Mouse (Mus musculus): ENCODE results near the gene Hivep3.

Gene Hivep3

DNA sequence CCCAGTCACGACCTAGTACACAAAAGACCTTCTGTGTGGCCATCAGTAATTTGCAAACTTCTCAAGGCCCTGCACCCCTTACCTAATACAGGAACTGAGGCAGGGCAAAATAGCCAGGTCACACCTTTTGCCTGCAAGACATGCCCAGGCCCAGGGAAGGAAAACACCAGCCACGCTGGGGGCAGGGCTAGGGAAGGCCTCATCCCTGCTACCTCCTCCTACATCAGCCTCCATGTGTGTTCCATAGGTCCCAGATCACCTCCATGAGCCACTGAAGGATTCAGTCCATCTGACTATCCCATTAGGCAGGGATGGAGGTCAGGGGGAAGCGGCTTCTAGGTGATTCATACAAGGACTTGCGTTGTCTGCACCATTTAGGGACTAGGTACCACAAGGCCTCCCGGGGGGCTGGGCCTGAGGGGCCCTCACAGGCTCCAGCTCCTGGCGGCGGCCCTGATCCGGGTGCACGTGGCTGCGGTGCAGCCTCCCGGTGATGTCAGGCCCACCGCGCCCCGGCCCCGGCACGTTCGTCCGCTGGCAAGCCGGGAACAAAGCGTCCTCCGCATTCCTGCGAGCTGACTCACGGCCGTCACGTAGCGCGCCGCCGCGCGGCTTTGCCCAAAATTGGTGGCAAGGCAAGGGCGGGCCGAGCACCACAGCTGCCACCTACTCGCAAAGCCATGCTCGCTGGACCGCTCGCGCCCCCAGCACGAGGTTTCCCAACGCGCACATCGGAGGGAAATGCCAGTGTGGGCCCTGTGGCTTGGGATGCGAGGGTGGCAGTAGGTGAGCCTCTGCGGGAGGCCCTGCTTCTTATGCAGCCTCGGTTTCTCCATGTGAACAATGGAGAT, 414.9 kb downstream of the Hivep3 start:
- DNase-seq (ENCODE audit: low spot score in 2 of 2): peak; percentile 65 to 66

- DNase-seq (ENCODE audit: low spot score in 2 of 2): no peak
Measured at GRCm38 (mm10) chr4:120149142-120149524, 415.5 kb downstream of the Hivep3 start.

GRCm38 (mm10) chr4:120150345-120150920, 416.8 kb downstream of the Hivep3 start:
- DNase-seq (ENCODE audit: low spot score in 2 of 2): no peak

DNA sequence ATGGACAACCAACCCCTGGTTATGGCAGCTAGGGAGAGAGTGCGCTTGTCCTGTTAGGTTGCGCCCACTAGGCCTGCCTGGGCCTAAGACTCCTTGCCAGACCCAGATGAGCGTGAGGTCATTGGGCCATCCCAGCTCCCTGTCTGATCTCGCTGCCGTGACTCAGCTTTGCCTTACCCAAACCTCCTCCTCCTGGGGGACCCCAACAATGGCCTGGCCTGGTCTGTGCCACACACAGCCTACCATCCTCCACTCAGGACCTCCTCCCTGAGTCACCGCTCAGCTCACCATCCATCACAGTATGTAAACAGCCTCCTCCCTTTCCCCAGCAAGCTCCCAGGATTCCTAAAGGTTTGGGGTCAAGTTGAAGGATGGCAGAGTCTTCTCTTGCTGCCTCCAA, 418.3 kb downstream of the Hivep3 start:
- DNase-seq (ENCODE audit: low spot score in 2 of 2): no peak

GRCm38 (mm10) chr4:120152648-120153047, 419.1 kb downstream of the Hivep3 start:
- DNase-seq (ENCODE audit: low spot score in 2 of 2): no peak

DNA sequence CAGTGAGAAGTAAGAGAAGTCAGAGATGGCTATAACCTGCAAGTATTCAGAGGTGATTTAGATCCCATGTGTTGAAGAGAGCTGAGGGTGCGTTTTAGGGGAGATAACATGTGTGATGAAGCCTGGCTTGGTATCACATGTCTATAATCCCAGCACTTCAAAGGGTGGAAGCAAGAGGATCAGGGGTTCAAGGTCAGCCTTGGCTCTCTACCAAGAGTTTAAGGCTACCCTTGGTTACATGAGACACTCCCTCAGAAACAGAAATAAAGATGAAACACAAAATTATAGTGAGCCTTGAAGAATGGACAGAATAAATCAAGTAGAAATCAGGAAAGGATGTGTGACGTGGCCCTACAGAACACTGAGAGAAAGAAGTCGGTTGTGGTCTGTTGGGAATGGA, 420.2 kb downstream of the Hivep3 start:
- no peak for DNase-seq (ENCODE audit: low spot score in 2 of 2)

- DNase-seq (ENCODE audit: low spot score in 2 of 2): no peak
Measured at GRCm38 (mm10) chr4:120158714-120159310, 425.2 kb downstream of the Hivep3 start.

GRCm38 (mm10) chr4:120161166-120161949, 427.8 kb downstream of the Hivep3 start, which contains the start of gene Edn2:
Gene Edn2 (plus strand): TSS chr4:120161206.
- DNase-seq (ENCODE audit: low spot score in 2 of 2): no peak

DNA sequence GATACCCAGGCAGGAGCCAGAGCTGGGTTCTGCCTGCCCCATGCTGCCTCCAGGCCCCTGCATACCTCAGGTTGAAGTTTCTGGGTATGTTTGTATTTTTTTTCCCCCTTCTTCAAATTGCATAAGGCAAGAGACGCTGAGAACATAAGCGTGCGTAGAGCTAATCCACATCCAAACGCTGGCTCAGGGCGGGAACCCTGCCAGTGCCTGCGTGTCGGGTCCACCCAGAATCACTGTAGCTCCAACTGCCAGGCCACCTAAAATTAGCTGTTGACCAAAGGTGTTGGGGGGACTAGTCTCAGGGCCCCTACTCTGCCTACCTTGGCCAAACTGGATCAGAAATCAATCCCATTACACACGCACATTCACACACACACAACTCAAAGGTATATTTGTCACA, 429.0 kb downstream of the Hivep3 start:
- no peak for DNase-seq (ENCODE audit: low spot score in 2 of 2)

DNA sequence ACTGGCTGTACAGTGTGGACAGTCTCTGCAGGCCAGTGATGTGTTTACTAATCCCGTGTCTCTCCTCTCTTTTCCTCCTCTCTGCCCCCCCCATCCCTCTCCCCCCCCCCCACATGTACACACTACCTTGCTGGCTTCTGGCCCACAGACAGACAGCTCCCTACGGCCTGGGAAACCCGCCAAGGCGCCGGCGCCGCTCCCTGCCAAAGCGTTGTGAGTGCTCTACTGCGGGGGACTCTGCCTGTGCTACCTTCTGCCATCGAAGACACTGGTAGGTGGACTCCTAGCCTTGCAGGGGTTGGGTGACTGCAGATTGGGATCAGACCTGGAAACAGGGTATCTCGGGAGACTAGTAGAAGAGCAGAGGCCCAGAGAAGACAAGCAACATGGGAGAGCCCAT, 429.7 kb downstream of the Hivep3 start:
- no peak for DNase-seq (ENCODE audit: low spot score in 2 of 2)

GRCm38 (mm10) chr4:120164316-120164715, 430.7 kb downstream of the Hivep3 start:
- DNase-seq (ENCODE audit: low spot score in 2 of 2): no peak

DNA sequence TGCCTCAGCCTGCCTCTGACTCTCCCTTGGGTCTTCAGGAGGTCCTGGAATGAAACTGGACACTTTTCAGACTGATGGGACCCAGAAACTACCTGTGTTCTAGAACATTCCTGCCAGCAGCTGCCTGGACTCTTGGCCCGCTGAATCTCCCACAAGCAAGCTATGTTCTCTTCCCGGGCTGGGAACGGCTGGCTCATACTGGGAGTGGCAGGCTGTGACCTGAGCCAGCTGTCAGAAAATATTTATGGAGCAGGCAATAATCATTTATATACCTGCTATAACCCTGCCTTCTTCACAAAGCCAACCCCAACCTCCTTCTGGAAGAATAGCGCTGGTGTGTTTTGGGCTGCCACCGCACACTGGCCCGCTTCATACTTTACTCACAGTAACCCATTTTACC, 434.2 kb downstream of the Hivep3 start:
- no peak for DNase-seq (ENCODE audit: low spot score in 2 of 2)

- no peak for DNase-seq (ENCODE audit: low spot score in 2 of 2)
Measured at GRCm38 (mm10) chr4:120168346-120168745, 434.8 kb downstream of the Hivep3 start.

- DNase-seq (ENCODE audit: low spot score in 2 of 2): no peak
Measured at GRCm38 (mm10) chr4:120170387-120170936, 436.9 kb downstream of the Hivep3 start.

DNA sequence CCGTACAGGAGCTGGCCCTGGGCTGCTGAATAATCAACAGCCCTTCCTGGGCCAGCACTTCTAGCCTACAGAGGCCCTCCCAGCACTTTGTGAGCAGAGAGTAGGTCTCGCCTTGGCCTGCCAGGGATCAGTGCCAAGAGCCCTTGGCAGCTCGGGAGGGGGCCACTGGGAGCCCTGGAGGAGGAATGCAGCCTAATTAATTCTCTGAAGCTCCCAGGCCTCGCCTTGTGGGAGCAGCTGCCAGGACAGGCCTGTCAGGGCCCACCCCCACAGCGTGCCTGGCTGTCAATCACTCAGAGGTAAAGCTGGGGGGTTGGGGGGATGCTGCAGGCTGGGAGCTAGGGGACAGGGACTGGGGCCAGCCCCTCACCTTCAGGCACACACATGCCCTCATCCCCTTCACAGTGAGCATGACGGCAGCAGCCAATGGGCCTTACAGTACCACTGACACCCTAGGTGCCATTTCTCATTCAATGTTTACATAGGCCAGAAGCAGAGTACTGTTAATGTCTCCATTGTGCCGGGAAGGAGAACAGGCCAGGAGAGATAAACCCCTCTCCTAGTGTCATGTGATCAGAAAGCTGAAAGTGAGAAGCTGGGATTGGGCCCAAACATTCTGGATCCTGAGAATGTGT, 438.6 kb downstream of the Hivep3 start:
- peak; percentile 49 to 50 for DNase-seq (ENCODE audit: low spot score in 2 of 2)

- DNase-seq (ENCODE audit: low spot score in 2 of 2): no peak
Measured at GRCm38 (mm10) chr4:120179123-120179522, 445.5 kb downstream of the Hivep3 start.

- DNase-seq (ENCODE audit: low spot score in 2 of 2): no peak
Measured at GRCm38 (mm10) chr4:120180535-120180934, 447.0 kb downstream of the Hivep3 start.

DNA sequence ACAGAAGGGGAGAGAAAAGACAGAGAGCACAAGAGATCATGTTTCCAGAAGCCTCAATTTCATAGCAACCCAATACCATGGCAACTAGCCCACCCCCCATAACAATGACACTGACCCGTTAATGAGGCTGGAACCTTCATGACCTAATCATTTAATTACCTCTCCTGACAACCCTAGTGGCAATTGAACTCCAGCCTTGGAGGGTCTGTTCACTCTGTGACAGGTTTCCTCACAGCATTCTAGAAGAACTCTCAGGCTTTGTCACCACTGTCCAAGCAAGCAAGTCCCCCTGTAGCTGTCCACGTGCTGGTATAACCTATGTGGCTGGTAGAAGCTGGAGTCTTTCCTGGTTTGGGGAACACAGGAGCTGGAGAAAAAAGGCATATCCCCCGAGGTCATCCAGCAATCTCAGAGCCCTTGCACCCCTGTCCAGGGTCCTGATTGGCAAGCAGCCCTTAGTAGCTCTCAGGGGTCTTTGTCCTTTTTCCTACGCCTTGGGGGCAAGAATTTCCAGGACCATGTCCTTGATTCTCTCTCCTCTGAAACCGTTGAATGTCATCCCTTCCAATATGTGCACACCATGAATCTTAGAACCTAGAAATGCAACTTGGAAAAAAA, 450.9 kb downstream of the Hivep3 start:
- no peak for DNase-seq (ENCODE audit: low spot score in 2 of 2)

- DNase-seq (ENCODE audit: low spot score in 2 of 2): no peak
Measured at GRCm38 (mm10) chr4:120186441-120186840, 452.9 kb downstream of the Hivep3 start.

DNA sequence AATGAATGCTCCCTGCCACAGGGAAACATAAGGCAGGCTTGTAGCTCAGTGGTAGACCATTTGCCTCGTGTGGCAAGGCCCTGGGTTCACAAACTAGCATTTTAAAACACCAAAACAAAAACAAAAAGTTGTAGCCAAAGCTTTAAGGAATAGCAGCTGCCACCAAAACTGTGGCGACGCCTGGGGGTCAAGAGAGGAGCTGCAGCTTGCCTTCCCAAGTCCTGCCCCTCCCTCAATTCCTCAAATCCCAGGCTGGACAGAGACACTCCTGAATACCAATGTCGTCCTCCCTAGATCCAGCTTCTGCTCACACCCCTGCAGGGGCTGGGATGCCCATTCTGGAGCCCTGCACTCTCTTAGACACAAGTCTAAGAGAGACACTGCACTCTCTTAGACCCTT, 453.4 kb downstream of the Hivep3 start:
- DNase-seq (ENCODE audit: low spot score in 2 of 2): no peak

Measured in frontal cortex, postnatal 10 days (tissue).